Mouse (Mus musculus): Measurements from ENCODE around the gene Gm45799. TPM values are rescaled to one million over a fixed set of nuclear protein-coding genes. Genes with fewer than 3 reads are reported as not detected.

Gm45799 gene
- total RNA-seq, 2 experiments from 2014 or later: 3.3 to 4.0 TPM

GRCm38 (mm10) chr7:105639304-105639703, 1.0 kb upstream of the Gm45799 start:
- intact Hi-C loops (cut with DNase I): loop anchor here (5.0 kb wide), 1 partner anchor 87 kb away; the partner anchor contains the start of gene Smpd1
- no peak for DNase-seq (ENCODE audit: low spot score)

- no peak for DNase-seq (ENCODE audit: low spot score)
These were observed 596 bp upstream of the Gm45799 start, which contains the start of gene Timm10b for GRCm38 (mm10) chr7:105639756-105640155. Gene Timm10b, plus strand, starts transcription at chr7:105640056.

DNA sequence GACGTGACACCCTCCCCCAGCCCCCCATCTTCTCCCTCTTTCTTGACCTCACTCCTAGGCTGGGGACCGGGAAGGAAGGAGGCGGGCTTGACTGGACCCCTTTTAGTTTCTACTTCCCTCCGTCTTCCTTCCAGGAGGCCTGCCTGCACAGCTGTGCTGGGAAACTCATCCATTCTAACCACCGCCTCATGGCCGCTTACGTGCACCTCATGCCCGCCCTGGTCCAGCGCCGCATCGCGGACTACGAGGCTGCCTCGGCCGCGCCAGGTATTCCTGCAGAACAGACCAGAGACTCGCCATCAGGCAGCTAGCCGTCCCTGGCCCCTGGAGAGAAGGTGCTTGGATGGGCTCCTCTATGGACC, 523 bp downstream of the Gm45799 start:
- DNase-seq (ENCODE audit: low spot score): no peak
- intact Hi-C loops (cut with DNase I): loop anchor here (5.0 kb wide), 2 partner anchors 96 to 171 kb away; partner anchors contain the start of genes Ilk, Mrpl17 and Rrp8

More at GRCm38 (mm10) chr7:105639756-105640155, 596 bp upstream of the Gm45799 start, which contains the start of gene Timm10b:
- intact Hi-C loops (cut with DNase I): loop anchor here (5.0 kb wide), 3 partner anchors 87 to 173 kb away; partner anchors contain the start of genes Ilk, Mrpl17, Rrp8 and Smpd1

DNA sequence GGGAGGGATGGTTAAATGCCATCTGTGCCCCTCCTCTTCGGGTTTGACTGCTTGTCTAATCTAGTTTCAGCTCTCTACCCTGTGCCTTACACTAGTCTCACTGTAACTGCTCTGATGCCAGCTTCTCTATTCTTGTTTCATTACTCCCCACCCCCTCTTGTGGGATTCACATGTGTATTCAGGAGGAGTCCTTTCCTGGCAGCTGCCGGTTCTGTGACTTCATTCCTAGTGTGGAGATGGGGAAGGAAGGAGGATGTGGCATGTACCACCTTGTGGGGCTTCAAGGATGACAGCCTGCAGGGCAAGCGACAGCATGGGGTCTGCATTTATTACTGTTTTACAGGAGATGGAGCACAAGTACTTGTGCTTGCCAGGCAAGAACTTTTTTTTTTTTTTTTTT, 1.6 kb downstream of the Gm45799 start:
- intact Hi-C loops (cut with DNase I): loop anchor here (5.0 kb wide), 2 partner anchors 95 to 170 kb away; partner anchors contain the start of genes Ilk, Mrpl17 and Rrp8

GRCm38 (mm10) chr7:105650639-105651435, 10.5 kb downstream of the Gm45799 start, which contains the start of gene Dnhd1:
Gene Dnhd1, plus strand, starts transcription at chr7:105650827.
- peak; percentile 71 for DNase-seq (ENCODE audit: low spot score)
- intact Hi-C loops (cut with DNase I): loop anchor here (2.0 to 10.0 kb wide), 2 partner anchors 46 to 102 kb away; partner anchors contain the start of gene Hpx

More for the DNA sequence above, 1.6 kb downstream of the Gm45799 start:
- DNase-seq (ENCODE audit: low spot score): no peak

DNA sequence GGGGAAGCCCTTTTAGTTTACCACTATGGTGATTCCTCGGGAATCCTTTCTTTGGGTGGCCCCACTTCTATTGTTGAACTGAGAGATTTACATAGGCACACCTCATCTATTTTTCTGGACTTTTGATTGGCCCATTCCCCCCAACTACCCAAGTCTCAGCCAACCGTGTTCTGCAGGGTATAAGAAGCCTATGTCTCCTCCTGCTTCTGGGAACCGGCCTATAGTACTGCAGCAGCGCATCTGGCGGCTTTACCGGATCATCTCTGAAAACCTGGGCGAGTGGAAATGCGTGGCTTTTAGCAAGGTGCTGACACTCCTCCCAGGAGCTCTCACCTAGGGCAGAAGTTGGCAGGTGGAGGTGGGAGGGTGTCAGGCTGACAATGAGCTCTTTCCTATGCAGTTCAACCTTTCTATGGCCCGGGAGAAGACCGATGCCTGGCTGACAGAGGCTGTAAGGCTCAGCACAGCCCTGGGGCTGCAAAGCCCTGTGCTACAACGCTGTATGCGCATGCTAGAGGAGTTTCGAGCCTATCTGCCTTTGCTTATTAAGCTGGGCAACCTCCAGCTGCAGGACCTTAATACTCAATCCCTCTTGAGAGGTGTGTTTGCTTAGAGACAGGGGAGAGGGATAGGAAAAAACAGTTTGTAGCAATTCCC, 45.3 kb downstream of the Gm45799 start:
- intact Hi-C loops (cut with DNase I): no loop called here
- DNase-seq (ENCODE audit: low spot score): no peak

GRCm38 (mm10) chr7:105690875-105691274, 50.5 kb downstream of the Gm45799 start:
- intact Hi-C loops (cut with DNase I): no loop called here
- DNase-seq (ENCODE audit: low spot score): no peak

DNA sequence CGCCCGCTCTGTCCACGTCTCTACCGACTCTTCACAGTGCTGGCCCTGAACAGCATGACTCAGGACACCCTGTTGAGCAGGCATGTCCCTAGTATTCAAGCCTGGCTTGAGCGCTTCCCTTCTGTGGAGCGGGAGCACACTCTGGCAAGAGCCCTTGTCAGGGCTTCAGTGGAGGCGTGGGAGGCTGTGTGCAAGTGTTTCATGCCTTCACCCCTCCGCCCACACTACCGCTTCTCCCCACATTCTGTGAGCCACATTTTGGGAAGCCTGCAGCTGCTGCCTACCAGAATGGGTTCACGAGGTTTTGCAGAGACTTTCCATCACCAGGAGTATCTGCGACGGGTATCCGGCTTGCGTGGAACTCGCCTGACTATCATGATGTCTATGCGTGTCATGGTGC, 62.8 kb downstream of the Gm45799 start:
- intact Hi-C loops (cut with DNase I): no loop called here
- DNase-seq (ENCODE audit: low spot score): no peak

DNA sequence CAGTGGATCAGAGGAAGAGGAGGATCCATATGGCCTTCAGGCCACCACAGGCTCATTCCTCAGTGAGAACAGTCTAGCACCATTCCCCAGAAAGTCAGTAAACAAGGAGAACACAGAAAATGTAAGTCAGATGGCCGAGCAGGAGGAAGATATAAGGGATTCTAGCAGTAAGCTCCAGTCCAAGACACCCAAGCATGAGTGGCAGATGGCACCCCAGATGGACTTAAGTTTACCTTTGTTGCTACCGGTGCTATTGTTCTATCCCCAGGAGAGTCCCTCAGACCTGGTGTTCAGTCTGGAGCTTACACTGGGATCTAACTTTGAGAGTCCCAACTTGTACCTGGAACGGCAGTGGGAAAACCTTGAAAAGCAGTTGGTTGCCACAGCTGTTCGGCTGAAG, 63.5 kb downstream of the Gm45799 start:
- intact Hi-C loops (cut with DNase I): no loop called here
- no peak for DNase-seq (ENCODE audit: low spot score)

DNA sequence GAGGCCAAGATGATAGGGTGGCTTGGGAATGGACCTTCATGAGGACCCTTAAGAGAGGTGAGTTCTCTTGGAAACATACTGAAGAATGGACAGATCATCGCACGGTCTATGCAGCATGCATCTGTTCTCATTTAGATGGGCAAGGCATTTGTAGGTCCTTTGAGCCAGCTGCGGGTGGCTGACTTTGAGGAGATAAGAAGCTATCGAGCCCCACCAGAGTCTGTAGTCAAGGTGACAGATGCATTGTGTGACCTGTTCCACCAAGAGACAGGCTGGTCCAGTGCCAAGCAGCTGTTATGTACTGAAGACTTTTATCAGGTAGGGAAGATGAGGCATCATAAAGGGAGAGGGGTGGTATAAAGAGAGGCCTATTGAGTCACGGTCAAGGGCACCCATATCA, 68.4 kb downstream of the Gm45799 start:
- DNase-seq (ENCODE audit: low spot score): no peak
- intact Hi-C loops (cut with DNase I): no loop called here

GRCm38 (mm10) chr7:105715366-105715765, 75.0 kb downstream of the Gm45799 start:
- intact Hi-C loops (cut with DNase I): no loop called here
- DNase-seq (ENCODE audit: low spot score): no peak

DNA sequence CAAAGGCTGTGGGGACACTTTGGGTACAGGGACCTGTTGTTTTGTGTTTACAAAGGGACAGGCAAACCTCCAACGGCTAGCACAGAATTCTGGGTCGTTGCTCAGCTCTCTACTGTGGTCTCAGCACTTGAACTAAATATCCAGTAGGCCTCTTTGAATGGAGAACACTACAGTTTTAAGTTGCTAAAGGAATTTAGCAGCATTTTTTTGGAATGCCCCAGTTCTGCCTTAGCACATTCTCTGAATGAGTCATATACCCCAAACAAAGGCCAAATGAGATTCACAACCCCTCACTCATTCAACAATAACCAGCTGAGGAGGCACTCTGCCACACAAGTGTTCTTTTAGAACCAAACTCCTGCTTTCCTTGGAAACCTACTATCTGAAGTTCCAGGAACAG, 81.6 kb downstream of the Gm45799 start:
- intact Hi-C loops (cut with DNase I): no loop called here
- DNase-seq (ENCODE audit: low spot score): no peak

DNA sequence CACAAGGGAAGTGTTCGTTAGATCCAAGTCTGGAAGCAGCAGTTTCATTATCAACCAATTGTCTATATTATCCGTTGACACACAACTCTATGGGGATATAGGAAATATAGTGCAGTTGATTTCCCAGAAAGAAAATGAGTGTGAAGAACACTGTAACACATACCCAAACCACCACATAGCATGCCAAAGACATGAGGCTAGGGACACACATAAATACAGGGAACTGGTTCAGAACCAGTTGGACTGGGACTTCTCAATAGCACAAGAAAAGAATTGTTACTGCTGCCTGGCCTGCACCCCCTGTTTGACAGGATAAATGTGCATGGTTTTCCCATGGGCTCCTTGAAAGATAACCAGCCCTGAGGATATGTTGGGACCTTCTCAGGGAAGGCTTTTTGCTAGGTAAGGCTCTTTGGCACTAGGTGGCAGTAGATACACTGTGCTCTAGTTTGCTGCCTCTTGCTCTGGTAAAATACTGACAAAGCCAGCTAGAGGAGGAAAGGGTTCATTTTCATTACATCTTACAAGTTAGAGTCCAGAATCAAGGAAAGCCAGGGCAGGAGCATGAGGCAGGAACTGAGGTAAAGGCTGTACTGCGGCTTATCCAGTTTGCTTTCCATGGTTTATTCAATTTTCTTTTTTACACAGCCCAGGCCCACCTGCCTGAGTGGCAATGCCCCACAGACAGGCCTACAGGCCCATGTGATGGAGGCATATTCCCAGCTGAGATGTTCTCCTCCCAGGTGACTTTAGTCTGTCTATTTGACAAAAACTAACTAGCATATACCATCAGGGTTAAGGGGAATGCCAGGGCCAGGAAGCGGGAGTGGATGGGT, 86.0 kb downstream of the Gm45799 start:
- DNase-seq (ENCODE audit: low spot score): no peak
- intact Hi-C loops (cut with DNase I): loop anchor here (1.0 kb wide), 1 partner anchor 92 kb away; no protein-coding TSS in a partner anchor

- intact Hi-C loops (cut with DNase I): loop anchor here (1.0 kb wide), 1 partner anchor 91 kb away; no protein-coding TSS in a partner anchor
- no peak for DNase-seq (ENCODE audit: low spot score)
These were observed 86.6 kb downstream of the Gm45799 start for GRCm38 (mm10) chr7:105726980-105727325.

- intact Hi-C loops (cut with DNase I): no loop called here
- no peak for DNase-seq (ENCODE audit: low spot score)
These were observed 88.5 kb downstream of the Gm45799 start for GRCm38 (mm10) chr7:105728701-105729428.

GRCm38 (mm10) chr7:105733836-105734235, 93.5 kb downstream of the Gm45799 start:
- DNase-seq (ENCODE audit: low spot score): no peak
- intact Hi-C loops (cut with DNase I): no loop called here

Data from heart, postnatal 25 days (tissue).